Mouse (Mus musculus): ENCODE results near the gene Pcdh15. TPM values are rescaled to one million over a fixed set of nuclear protein-coding genes. Genes with fewer than 3 reads are reported as not detected.

Pcdh15 gene
- total and polyA plus RNA-seq, 3 experiments, result not detected

DNA sequence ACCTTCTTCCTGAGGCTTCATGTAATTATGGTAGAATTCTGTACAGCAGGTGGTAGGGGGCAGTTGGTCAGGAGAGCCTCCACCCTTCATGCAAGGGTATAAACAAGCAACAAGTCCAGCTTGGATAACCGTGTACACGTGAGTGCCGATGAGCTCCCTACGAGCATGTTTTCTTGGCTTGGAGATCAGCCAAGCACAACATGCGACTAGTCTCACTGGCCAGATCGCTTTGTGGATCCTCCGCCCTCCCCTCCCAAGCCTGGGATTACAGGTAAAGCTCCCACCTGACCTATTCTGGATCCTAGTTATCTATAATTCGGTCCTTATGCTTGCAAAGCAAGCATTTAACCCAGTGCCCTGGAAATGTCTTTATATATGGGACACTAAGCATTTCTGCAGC is 202.8 kb downstream of the Pcdh15 start:
- Histone ChIP-seq H3K4me1 (ENCODE audit: control insufficient read depth in 1 of 2, insufficient read depth in 2 of 2, low read length in 2 of 2) (no peaks in the 10 kb centered on the region), H3K27me3 (ENCODE audit: control insufficient read depth in 1 of 2, insufficient read depth in 2 of 2, low read length in 2 of 2) (no peaks in the 10 kb centered on the region), H3K9ac (ENCODE audit: control insufficient read depth, low read depth, low read length, poor library complexity, severe bottlenecking) (no peak overlapping the region), H3K79me2 (ENCODE audit: control insufficient read depth, insufficient read depth, low read length, poor library complexity) (no peaks in the 10 kb centered on the region), H3K4me3 (ENCODE audit: control insufficient read depth in 1 of 2, insufficient read depth in 1 of 2, low read depth in 2 of 2, low read length in 2 of 2) (no peak overlapping the region), H3K9me3 (replicated peaks; ENCODE audit: insufficient read depth, low read length) (no peaks in the 10 kb centered on the region), H3K27ac (ENCODE audit: control insufficient read depth, low read depth, low read length) (no peak overlapping the region), H3K36me3 (ENCODE audit: control insufficient read depth in 1 of 2, insufficient read depth in 2 of 2, low read length in 2 of 2) (no peaks in the 10 kb centered on the region)
- no peak for DNase-seq (ENCODE audit: low read depth, low spot score)
- TF ChIP-seq KAT2A (conservative IDR thresholded peaks at IDR 0.05; ENCODE audit: low read depth, low read length) (no peak), USF1 (IDR thresholded peaks at IDR 0.05; ENCODE audit: low read depth, low read length) (no peak), ELF1 (IDR thresholded peaks at IDR 0.05; ENCODE audit: low read depth, low read length) (no peak), TAL1 (IDR thresholded peaks at IDR 0.05; ENCODE audit: low read length) (no peak), POLR2AphosphoS5 (IDR thresholded peaks at IDR 0.05; ENCODE audit: borderline replicate concordance, low read depth, low read length) (no peak), MYB (IDR thresholded peaks at IDR 0.05; ENCODE audit: low read depth, low read length) (no peak), TCF12 (IDR thresholded peaks at IDR 0.05; ENCODE audit: low read depth, low read length) (no peak), UBTF (IDR thresholded peaks at IDR 0.05; ENCODE audit: borderline replicate concordance, insufficient read depth, low read depth, low read length) (no peak), USF2 (IDR thresholded peaks at IDR 0.05; ENCODE audit: borderline replicate concordance in 1 of 2, insufficient read depth in 1 of 2, low read depth in 1 of 2, low read length in 2 of 2) (no peak), EP300 (IDR thresholded peaks at IDR 0.05; ENCODE audit: low read depth in 1 of 2, low read length in 2 of 2) (no peak), NRF1 (IDR thresholded peaks at IDR 0.05; ENCODE audit: insufficient read depth, low read depth, low read length, poor library complexity, severe bottlenecking) (no peak), SMC3 (IDR thresholded peaks at IDR 0.05; ENCODE audit: low read depth, low read length) (no peak), POLR2A (IDR thresholded peaks at IDR 0.05; ENCODE audit: control insufficient read depth in 1 of 2, insufficient read depth in 1 of 2, low read depth in 1 of 2, low read length in 2 of 2, poor library complexity in 1 of 2) (no peak), ZKSCAN1 (IDR thresholded peaks at IDR 0.05; ENCODE audit: low read depth, low read length) (no peak), MAX (IDR thresholded peaks at IDR 0.05; ENCODE audit: low read length) (no peak), MAZ (IDR thresholded peaks at IDR 0.05; ENCODE audit: low read depth, low read length) (no peak), ETS1 (IDR thresholded peaks at IDR 0.05; ENCODE audit: low read depth, low read length) (no peak), POLR2AphosphoS2 (IDR thresholded peaks at IDR 0.05; ENCODE audit: low read length) (no peak), MXI1 (IDR thresholded peaks at IDR 0.05; ENCODE audit: low read depth, low read length) (no peak), SIN3A (IDR thresholded peaks at IDR 0.05; ENCODE audit: low read length) (no peak)

DNA sequence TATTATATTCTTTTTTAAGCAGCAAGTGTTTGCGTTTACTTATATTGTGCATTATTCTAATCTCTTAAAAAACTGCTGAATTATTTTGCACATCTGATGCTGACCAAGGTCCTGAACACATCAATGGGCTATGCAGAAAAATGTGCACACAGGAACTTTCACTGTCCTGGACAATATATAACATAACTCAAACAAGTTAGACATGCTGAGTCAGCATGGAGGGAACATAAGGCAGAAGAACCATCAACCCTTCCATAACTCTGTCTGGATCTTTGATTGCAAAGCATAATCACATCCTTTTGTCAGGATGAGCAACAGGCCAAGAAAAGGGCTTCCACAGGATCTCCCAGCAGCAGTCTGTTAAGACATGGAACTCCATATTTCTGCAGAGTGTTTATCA is 207.5 kb downstream of the Pcdh15 start:
- Histone ChIP-seq H3K36me3 (ENCODE audit: control insufficient read depth in 1 of 2, insufficient read depth in 2 of 2, low read length in 2 of 2) (no peaks in the 10 kb centered on the region), H3K9ac (ENCODE audit: control insufficient read depth, low read depth, low read length, poor library complexity, severe bottlenecking) (no peak overlapping the region), H3K27me3 (ENCODE audit: control insufficient read depth in 1 of 2, insufficient read depth in 2 of 2, low read length in 2 of 2) (no peaks in the 10 kb centered on the region), H3K79me2 (ENCODE audit: control insufficient read depth, insufficient read depth, low read length, poor library complexity) (no peaks in the 10 kb centered on the region), H3K9me3 (replicated peaks; ENCODE audit: insufficient read depth, low read length) (no peaks in the 10 kb centered on the region), H3K4me3 (ENCODE audit: control insufficient read depth in 1 of 2, insufficient read depth in 1 of 2, low read depth in 2 of 2, low read length in 2 of 2) (no peak overlapping the region), H3K4me1 (ENCODE audit: control insufficient read depth in 1 of 2, insufficient read depth in 2 of 2, low read length in 2 of 2) (no peaks in the 10 kb centered on the region), H3K27ac (ENCODE audit: control insufficient read depth, low read depth, low read length) (no peak overlapping the region)
- DNase-seq (ENCODE audit: low read depth, low spot score), result no peak
- TF ChIP-seq ETS1 (IDR thresholded peaks at IDR 0.05; ENCODE audit: low read depth, low read length) (no peak), BHLHE40 (IDR thresholded peaks at IDR 0.05; ENCODE audit: borderline replicate concordance, low read depth, low read length) (no peak), KAT2A (conservative IDR thresholded peaks at IDR 0.05; ENCODE audit: low read depth, low read length) (no peak), CTCF (IDR thresholded peaks at IDR 0.05 in 2 of 3, conservative IDR thresholded peaks at IDR 0.05 in 1 of 3; ENCODE audit: control insufficient read depth in 1 of 3, insufficient read depth in 1 of 3, low read depth in 2 of 3, low read length in 3 of 3, poor library complexity in 1 of 3, severe bottlenecking in 1 of 3) (no peak), SMC3 (IDR thresholded peaks at IDR 0.05; ENCODE audit: low read depth, low read length) (no peak), MXI1 (IDR thresholded peaks at IDR 0.05; ENCODE audit: low read depth, low read length) (no peak), MAFK (IDR thresholded peaks at IDR 0.05; ENCODE audit: borderline replicate concordance, low read depth, low read length) (no peak), POLR2AphosphoS2 (IDR thresholded peaks at IDR 0.05; ENCODE audit: low read length) (no peak), CHD2 (IDR thresholded peaks at IDR 0.05; ENCODE audit: low read length) (no peak), MAX (IDR thresholded peaks at IDR 0.05; ENCODE audit: low read length) (no peak), E2F4 (IDR thresholded peaks at IDR 0.05; ENCODE audit: borderline replicate concordance, low read depth, low read length) (no peak), TAL1 (IDR thresholded peaks at IDR 0.05; ENCODE audit: low read length) (no peak), NELFE (IDR thresholded peaks at IDR 0.05; ENCODE audit: low read depth, low read length) (no peak), ZNF384 (IDR thresholded peaks at IDR 0.05; ENCODE audit: low read depth, low read length) (no peak), POLR2AphosphoS5 (IDR thresholded peaks at IDR 0.05; ENCODE audit: borderline replicate concordance, low read depth, low read length) (no peak), MYC (IDR thresholded peaks at IDR 0.05; ENCODE audit: low read depth, low read length) (no peak), NRF1 (IDR thresholded peaks at IDR 0.05; ENCODE audit: insufficient read depth, low read depth, low read length, poor library complexity, severe bottlenecking) (no peak)

Data from MEL (cell line).